Mouse (Mus musculus) E14TG2a.4 (cell line): Measurements from ENCODE around the gene Rpl18.

Experiments used
- CTCF ChIP-seq: conservative IDR thresholded peaks from 2 replicates; pipeline ENCODE4 v1.5.1; 2014; ENCODE audit warnings: low read length
- NANOG ChIP-seq: IDR thresholded peaks from 2 replicates; pipeline ENCODE4 v1.6.1; 2014; ENCODE audit warnings: borderline replicate concordance, low read length, mixed read lengths
- POU5F1 ChIP-seq: IDR thresholded peaks from 2 replicates; pipeline ENCODE4 v1.6.1; 2014; ENCODE audit warnings: low read length, borderline replicate concordance

GRCm38 (mm10) chr7:45760151-45760550, 44.9 kb downstream of the Rpl18 start:
- TF ChIP-seq CTCF (no peak), NANOG (no peak), POU5F1 (no peak)
